Mouse (Mus musculus): ENCODE data around the gene Ly6g6d. TPM values are rescaled to one million over a fixed set of nuclear protein-coding genes. Genes with fewer than 3 reads are reported as not detected.
"Not testable (repeated sequence)": the region's sequence is repeated elsewhere in the genome, so short reads cannot be mapped to it uniquely, and the experiment has no call there.

Ly6g6d gene
- 4.4 and 4.6 TPM in 2 replicates for polyA plus RNA-seq (2015; fragmentation: Nextera tagmentation; extraction: Ambion mirVana)

- H3K4me3 ChIP-seq (ENCODE audit: low read length), result peak within 1 kb of the TSS; percentile 43
- ATAC-seq (ENCODE audit: low FRiP score, low TSS enrichment), result peak; percentile 87
- no peaks in the 10 kb centered on the region for H3K27me3 ChIP-seq (ENCODE audit: insufficient read depth, low read length)
- H3K9ac ChIP-seq (replicated peaks; ENCODE audit: low read length), result peak within 1 kb of the TSS; percentile 72
- WGBS, result 2% methylated on average over 14 of the region's 14 CpGs
- H3K36me3 ChIP-seq (ENCODE audit: insufficient read depth, low read length), result no peaks in the 10 kb centered on the region
- H3K4me1 ChIP-seq (ENCODE audit: insufficient read depth, low read length), result peaks cover 27% of the 10 kb centered on the region
- H3K9me3 ChIP-seq (ENCODE audit: low read length), result no peaks in the 10 kb centered on the region
- H3K27ac ChIP-seq (ENCODE audit: low read length), result peak within 1 kb of the TSS; percentile 77
- peak within 1 kb of the TSS; percentile 67 for H3K4me2 ChIP-seq (replicated peaks; ENCODE audit: low read depth, low read length)
Measured at GRCm38 (mm10) chr17:35077786-35078233, at the start of gene Ly6g6d. Gene Ly6g6d (minus strand): TSS chr17:35078065.

GRCm38 (mm10) chr17:35127017-35127416 is 49.2 kb upstream of the Ly6g6d start:
- no peaks in the 10 kb centered on the region for H3K27me3 ChIP-seq (ENCODE audit: insufficient read depth, low read length)
- H3K4me1 ChIP-seq (ENCODE audit: insufficient read depth, low read length), result peaks cover 36% of the 10 kb centered on the region
- peak overlapping the region; percentile 60 for H3K4me3 ChIP-seq (ENCODE audit: low read length)
- peak overlapping the region; percentile 76 for H3K9ac ChIP-seq (replicated peaks; ENCODE audit: low read length)
- WGBS, result 54% methylated on average over 13 of the region's 13 CpGs
- H3K9me3 ChIP-seq (ENCODE audit: low read length), result no peaks in the 10 kb centered on the region
- peaks cover 12% of the 10 kb centered on the region; the same call in 1 of the 2 replicates for H3K36me3 ChIP-seq (ENCODE audit: insufficient read depth, low read length)
- H3K4me2 ChIP-seq (replicated peaks; ENCODE audit: low read depth, low read length), result peak overlapping the region; percentile 70
- ATAC-seq (ENCODE audit: low FRiP score, low TSS enrichment), result no peak
- peak overlapping the region; percentile 78; the same call in 1 of the 2 replicates for H3K27ac ChIP-seq (ENCODE audit: low read length)

- H3K27me3 ChIP-seq (ENCODE audit: insufficient read depth, low read length), result no peaks in the 10 kb centered on the region
- peaks cover 36% of the 10 kb centered on the region for H3K4me1 ChIP-seq (ENCODE audit: insufficient read depth, low read length)
- H3K9me3 ChIP-seq (ENCODE audit: low read length), result no peaks in the 10 kb centered on the region
- H3K9ac ChIP-seq (replicated peaks; ENCODE audit: low read length), result peak within 1 kb of the TSS; percentile 76
- peak within 1 kb of the TSS; percentile 60 for H3K4me3 ChIP-seq (ENCODE audit: low read length)
- WGBS, result under 1% methylated on average over 36 of the region's 36 CpGs
- peaks cover 12% of the 10 kb centered on the region; the same call in 1 of the 2 replicates for H3K36me3 ChIP-seq (ENCODE audit: insufficient read depth, low read length)
- peak; percentile 60 for ATAC-seq (ENCODE audit: low FRiP score, low TSS enrichment)
- peak within 1 kb of the TSS; percentile 70 for H3K4me2 ChIP-seq (replicated peaks; ENCODE audit: low read depth, low read length)
- H3K27ac ChIP-seq (ENCODE audit: low read length), result peak within 1 kb of the TSS; percentile 78
Measured at GRCm38 (mm10) chr17:35126206-35126611, 48.3 kb upstream of the Ly6g6d start, which contains the start of gene D17H6S53E. Gene D17H6S53E (plus strand): TSS chr17:35126373.

- Histone ChIP-seq H3K27ac (ENCODE audit: low read length) (peak overlapping the region; percentile 78), H3K36me3 (ENCODE audit: insufficient read depth, low read length) (peaks cover 12% of the 10 kb centered on the region; the same call in 1 of the 2 replicates), H3K4me1 (ENCODE audit: insufficient read depth, low read length) (peaks cover 37% of the 10 kb centered on the region), H3K9me3 (ENCODE audit: low read length) (no peaks in the 10 kb centered on the region), H3K4me2 (replicated peaks; ENCODE audit: low read depth, low read length) (peak overlapping the region; percentile 70), H3K9ac (replicated peaks; ENCODE audit: low read length) (peak overlapping the region; percentile 76), H3K27me3 (ENCODE audit: insufficient read depth, low read length) (no peaks in the 10 kb centered on the region), H3K4me3 (ENCODE audit: low read length) (peak overlapping the region; percentile 60)
- WGBS, result 34% methylated on average over 6 of the region's 6 CpGs
- no peak for ATAC-seq (ENCODE audit: low FRiP score, low TSS enrichment)
Measured at GRCm38 (mm10) chr17:35125578-35125977, 47.7 kb upstream of the Ly6g6d start.

GRCm38 (mm10) chr17:35125081-35125480 is 47.2 kb upstream of the Ly6g6d start:
- H3K4me2 ChIP-seq (replicated peaks; ENCODE audit: low read depth, low read length), result peak overlapping the region; percentile 70; the same call in 1 of the 2 replicates
- ATAC-seq (ENCODE audit: low FRiP score, low TSS enrichment), result no peak
- no peak overlapping the region for H3K4me3 ChIP-seq (ENCODE audit: low read length)
- peaks cover 12% of the 10 kb centered on the region; the same call in 1 of the 2 replicates for H3K36me3 ChIP-seq (ENCODE audit: insufficient read depth, low read length)
- no peaks in the 10 kb centered on the region for H3K27me3 ChIP-seq (ENCODE audit: insufficient read depth, low read length)
- WGBS, result 87% methylated on average over 1 of the region's 1 CpGs
- no peaks in the 10 kb centered on the region for H3K9me3 ChIP-seq (ENCODE audit: low read length)
- peaks cover 42% of the 10 kb centered on the region for H3K4me1 ChIP-seq (ENCODE audit: insufficient read depth, low read length)
- no peak overlapping the region for H3K27ac ChIP-seq (ENCODE audit: low read length)
- peak overlapping the region; percentile 76; the same call in 1 of the 2 replicates for H3K9ac ChIP-seq (replicated peaks; ENCODE audit: low read length)

GRCm38 (mm10) chr17:35124261-35124896 is 46.5 kb upstream of the Ly6g6d start:
- H3K4me3 ChIP-seq (ENCODE audit: low read length); H3K9me3 ChIP-seq (ENCODE audit: low read length); H3K4me2 ChIP-seq (replicated peaks; ENCODE audit: low read depth, low read length); ATAC-seq (ENCODE audit: low FRiP score, low TSS enrichment); H3K27ac ChIP-seq (ENCODE audit: low read length); H3K9ac ChIP-seq (replicated peaks; ENCODE audit: low read length); H3K27me3 ChIP-seq (ENCODE audit: insufficient read depth, low read length): not testable (repeated sequence)
- 92% methylated on average over 12 of the region's 12 CpGs for WGBS
- Histone ChIP-seq H3K36me3 (ENCODE audit: insufficient read depth, low read length) (peaks cover 17% of the 10 kb centered on the region; the same call in 1 of the 2 replicates), H3K4me1 (ENCODE audit: insufficient read depth, low read length) (peaks cover 48% of the 10 kb centered on the region)

- H3K9me3 ChIP-seq (ENCODE audit: low read length); H3K4me3 ChIP-seq (ENCODE audit: low read length); H3K9ac ChIP-seq (replicated peaks; ENCODE audit: low read length); ATAC-seq (ENCODE audit: low FRiP score, low TSS enrichment); H3K27ac ChIP-seq (ENCODE audit: low read length); H3K27me3 ChIP-seq (ENCODE audit: insufficient read depth, low read length); H3K4me2 ChIP-seq (replicated peaks; ENCODE audit: low read depth, low read length): not testable (repeated sequence)
- Histone ChIP-seq H3K36me3 (ENCODE audit: insufficient read depth, low read length) (peaks cover 25% of the 10 kb centered on the region), H3K4me1 (ENCODE audit: insufficient read depth, low read length) (peaks cover 40% of the 10 kb centered on the region)
- 88% methylated on average over 9 of the region's 9 CpGs for WGBS
Measured at GRCm38 (mm10) chr17:35123287-35123686, 45.4 kb upstream of the Ly6g6d start.

- Histone ChIP-seq H3K36me3 (ENCODE audit: insufficient read depth, low read length) (peaks cover 35% of the 10 kb centered on the region), H3K4me3 (ENCODE audit: low read length) (peak within 1 kb of the TSS; percentile 96), H3K27ac (ENCODE audit: low read length) (peak within 1 kb of the TSS; percentile 85), H3K9me3 (ENCODE audit: low read length) (no peaks in the 10 kb centered on the region), H3K4me2 (replicated peaks; ENCODE audit: low read depth, low read length) (peak within 1 kb of the TSS; percentile 90), H3K9ac (replicated peaks; ENCODE audit: low read length) (peak within 1 kb of the TSS; percentile 97), H3K4me1 (ENCODE audit: insufficient read depth, low read length) (peaks cover 30% of the 10 kb centered on the region), H3K27me3 (ENCODE audit: insufficient read depth, low read length) (no peaks in the 10 kb centered on the region)
- no peak; the same call in 1 of the 2 replicates for ATAC-seq (ENCODE audit: low FRiP score, low TSS enrichment)
- WGBS, result 0% methylated on average over 19 of the region's 19 CpGs
Measured at GRCm38 (mm10) chr17:35121871-35122303, 44.0 kb upstream of the Ly6g6d start, which contains the start of gene Csnk2b. Gene Csnk2b (minus strand): TSS chr17:35122053.

GRCm38 (mm10) chr17:35121143-35121799 is 43.4 kb upstream of the Ly6g6d start, which contains the start of gene Gpank1:
Gene Gpank1 (plus strand): TSS chr17:35121455.
- Histone ChIP-seq H3K4me2 (replicated peaks; ENCODE audit: low read depth, low read length) (peak within 1 kb of the TSS; percentile 90), H3K36me3 (ENCODE audit: insufficient read depth, low read length) (peaks cover 39% of the 10 kb centered on the region), H3K4me3 (ENCODE audit: low read length) (peak within 1 kb of the TSS; percentile 96), H3K27me3 (ENCODE audit: insufficient read depth, low read length) (no peaks in the 10 kb centered on the region), H3K4me1 (ENCODE audit: insufficient read depth, low read length) (peaks cover 26% of the 10 kb centered on the region), H3K27ac (ENCODE audit: low read length) (peak within 1 kb of the TSS; percentile 85), H3K9ac (replicated peaks; ENCODE audit: low read length) (peak within 1 kb of the TSS; percentile 97), H3K9me3 (ENCODE audit: low read length) (no peaks in the 10 kb centered on the region)
- peak; percentile 97 for ATAC-seq (ENCODE audit: low FRiP score, low TSS enrichment)
- under 1% methylated on average over 50 of the region's 50 CpGs for WGBS
